Mouse (Mus musculus) urinary bladder, adult 18-20 months (tissue): ENCODE results near the gene Depdc7.

Source experiments
- DNase-seq, 2 experiments: peaks; one replicate each; pipeline ENCODE4 v3.0.0; 2022; ENCODE audit warnings: low spot score in 2 of 2, mixed read lengths in 2 of 2

The Depdc7 gene

DNA sequence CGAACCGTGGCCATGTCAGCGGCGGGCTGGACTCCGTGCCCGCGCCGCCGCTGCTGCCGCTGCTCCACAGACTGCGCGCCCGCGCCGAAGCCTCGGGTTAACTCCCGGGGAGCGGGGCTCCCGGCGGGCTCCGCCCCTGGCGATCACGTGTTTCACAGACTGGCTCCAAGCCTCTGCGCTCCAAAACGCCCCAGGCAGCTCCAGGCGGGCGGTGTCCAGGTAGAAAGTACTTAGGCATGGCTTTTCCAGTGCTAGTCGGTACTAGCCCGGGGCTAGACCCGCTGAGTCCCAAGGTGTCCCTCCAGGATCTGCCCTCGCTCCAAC lies at the start of gene Depdc7:
Depdc7 (minus strand) TSS at position 138 of the 324 bp plus-strand sequence.
- DNase-seq: peak; percentile 86 to 98

DNA sequence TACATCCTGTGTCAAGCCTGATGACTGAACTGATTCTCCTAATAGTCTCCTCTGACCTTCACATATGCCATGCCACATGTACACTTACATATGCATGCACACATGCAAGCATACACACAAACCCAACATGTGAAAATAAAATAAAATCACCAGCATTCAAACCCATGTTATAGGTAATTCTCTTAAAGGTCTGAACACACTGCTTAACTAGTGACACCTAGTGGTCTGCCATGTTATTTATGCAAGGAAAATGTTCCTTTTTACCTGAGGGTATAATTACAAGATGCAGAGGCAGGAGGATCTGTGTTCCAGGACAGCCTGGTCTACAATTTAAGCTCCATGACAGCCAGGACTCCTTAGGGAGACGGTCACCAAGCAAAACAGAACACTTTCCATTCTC lies 32.1 kb upstream of the Depdc7 start:
- no peak for DNase-seq

- DNase-seq: no peak
Observed at GRCm38 (mm10) chr2:104768697-104769096, 26.0 kb upstream of the Depdc7 start.

DNA sequence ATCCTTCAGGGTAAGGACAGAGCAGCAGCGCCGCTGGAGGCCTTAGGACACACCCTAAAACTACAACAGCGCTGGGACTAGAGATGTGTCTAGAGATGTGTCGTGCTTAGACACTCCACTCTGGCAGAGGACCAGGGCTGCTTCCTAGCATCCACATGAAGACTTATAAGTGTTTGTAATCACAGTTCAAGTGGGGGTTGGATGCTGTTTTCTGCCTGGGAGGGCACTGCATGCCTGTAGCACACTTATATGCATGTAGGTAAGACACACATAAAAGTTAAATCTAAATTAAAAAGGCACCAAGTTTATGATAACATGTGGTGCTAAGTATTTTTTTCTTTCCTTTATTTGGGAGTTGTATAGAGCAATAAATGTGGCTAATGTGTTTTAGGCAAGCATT lies 21.3 kb upstream of the Depdc7 start:
- no peak for DNase-seq

GRCm38 (mm10) chr2:104763134-104763703 lies 20.5 kb upstream of the Depdc7 start:
- no peak for DNase-seq

DNA sequence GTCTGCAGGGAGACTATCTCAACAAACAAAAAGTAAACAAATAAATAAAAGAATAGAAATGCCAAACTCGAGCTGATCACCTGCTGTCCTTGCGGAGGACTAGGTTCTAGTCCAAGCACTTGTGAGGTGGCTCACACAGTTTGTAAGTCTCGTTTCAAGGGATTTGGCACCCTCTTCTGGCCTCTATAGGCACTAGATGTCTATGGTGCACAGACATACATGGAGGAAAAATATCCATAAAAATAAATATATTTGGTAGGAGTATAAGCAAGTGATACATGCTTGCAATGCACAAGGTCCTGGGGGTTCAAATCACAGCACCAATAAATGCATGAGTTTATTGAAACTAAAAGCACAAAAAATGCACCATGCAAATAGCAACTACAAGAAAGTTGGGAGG lies 7.9 kb upstream of the Depdc7 start:
- no peak for DNase-seq

- no peak for DNase-seq
Observed at GRCm38 (mm10) chr2:104748652-104749183, 6.0 kb upstream of the Depdc7 start.

- no peak for DNase-seq
Observed at GRCm38 (mm10) chr2:104746251-104746650, 3.6 kb upstream of the Depdc7 start.

GRCm38 (mm10) chr2:104743971-104744370 lies 1.3 kb upstream of the Depdc7 start:
- no peak for DNase-seq

GRCm38 (mm10) chr2:104743160-104743559 lies 482 bp upstream of the Depdc7 start:
- no peak for DNase-seq

DNA sequence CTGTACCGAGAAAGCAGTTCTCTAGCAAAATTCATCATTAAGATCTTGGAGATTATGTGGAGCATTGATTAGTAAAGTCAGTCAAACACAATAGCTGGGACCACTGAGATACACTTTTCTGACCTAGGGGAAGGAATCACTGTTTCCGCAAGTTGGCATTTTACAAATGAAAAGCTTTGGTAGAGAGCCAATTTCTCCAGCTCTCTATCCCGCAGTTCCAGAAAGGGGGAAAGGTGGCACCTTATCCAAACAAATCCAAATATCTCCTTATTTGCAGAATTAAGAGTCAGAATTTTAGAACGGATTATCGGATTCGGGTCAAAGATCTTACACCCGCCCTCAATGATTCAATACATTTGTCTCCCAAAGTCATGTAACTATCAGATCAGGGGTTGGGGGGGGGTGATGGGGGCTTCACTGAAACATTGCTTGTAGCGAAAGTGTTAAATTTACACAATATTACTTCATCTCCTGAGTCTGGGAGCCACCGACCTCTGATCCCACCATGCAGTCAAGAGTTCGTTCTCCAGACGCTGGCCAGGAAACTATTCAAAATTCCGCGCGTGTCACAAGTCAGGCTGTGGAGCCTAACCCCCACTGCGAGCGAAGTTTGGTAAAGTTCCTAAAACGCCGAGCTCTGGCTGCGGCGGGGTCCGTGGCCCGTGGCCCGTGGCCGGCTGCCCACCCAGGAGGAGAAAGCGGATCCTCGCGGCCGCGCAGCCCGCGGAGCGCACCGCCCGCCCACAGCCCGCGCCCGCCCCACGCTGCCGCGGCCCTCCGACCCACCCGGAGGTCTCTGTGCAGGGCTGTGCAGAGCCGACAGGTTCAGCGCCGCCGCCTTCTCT lies 560 bp downstream of the Depdc7 start:
- no peak for DNase-seq

- no peak for DNase-seq
Observed at GRCm38 (mm10) chr2:104741015-104741758, 1.5 kb downstream of the Depdc7 start.

DNA sequence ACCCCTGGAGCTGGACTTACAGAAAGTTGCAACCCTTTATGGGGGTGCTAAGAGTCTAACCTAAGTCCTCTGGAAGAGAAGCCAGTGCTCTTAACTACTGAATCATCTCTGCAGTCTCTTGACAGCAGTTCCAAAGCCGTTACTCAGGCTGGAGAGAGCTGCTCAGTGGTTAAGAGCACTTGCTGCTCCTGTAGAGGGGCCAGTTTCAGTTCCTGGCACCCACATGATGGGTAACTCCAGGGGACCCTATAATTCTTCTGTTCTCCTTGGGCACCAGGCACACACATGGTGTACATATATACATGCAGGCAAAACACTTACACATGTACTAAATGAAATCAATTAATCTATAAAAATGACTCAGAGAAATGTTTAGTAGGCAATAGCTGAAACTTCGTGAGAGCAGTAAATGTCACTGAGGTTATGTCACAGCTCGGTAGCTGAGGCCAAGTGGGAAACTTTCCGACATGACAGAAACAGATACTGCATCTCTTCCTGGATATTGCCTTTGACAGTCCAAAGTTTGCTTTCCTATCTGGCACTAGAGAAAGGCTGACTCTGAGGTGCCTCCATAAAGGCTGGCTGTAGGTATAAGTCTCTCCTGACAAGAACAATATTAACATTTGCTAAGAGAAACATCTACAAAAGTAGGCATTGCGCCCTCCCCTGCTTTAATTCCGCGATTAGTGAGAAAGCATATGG lies 2.3 kb downstream of the Depdc7 start:
- DNase-seq: no peak

DNA sequence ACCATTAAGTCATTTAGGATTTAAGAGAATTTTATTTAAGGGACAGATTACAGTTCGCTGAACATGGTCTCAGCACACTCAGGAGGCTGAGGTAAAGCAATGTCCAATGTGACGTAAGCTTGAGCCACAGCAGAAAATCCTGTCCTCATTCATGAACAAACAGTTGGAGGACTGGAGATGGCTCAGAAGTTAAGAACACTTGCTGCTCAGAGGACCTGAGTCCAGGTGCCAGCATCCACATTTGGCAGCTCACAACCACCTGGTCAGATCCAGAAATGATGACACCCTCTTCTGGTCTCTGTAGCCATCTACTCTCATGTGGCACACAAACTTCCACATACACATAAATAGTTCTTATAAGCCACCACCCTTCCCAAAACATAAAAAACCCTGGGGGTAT lies 3.0 kb downstream of the Depdc7 start:
- DNase-seq: no peak

DNA sequence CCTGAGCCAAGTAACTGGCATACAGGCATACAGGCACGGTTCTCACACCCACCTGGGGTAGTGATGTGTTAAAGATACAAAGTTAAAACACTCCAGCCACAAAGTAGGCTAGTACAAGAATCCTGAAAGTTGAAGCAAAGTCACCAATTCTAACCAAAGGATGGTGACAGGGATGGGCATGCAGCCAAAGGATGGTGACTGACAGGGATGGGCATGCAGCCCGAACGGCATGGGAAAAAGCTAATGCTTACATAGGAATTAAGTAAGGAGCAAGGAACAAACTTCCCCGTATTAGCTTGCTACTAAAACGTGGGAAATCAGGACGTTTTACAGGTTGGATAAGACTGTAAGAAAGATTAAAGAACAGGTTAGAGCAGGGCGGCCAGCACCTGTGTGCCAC lies 6.4 kb downstream of the Depdc7 start:
- no peak for DNase-seq

DNA sequence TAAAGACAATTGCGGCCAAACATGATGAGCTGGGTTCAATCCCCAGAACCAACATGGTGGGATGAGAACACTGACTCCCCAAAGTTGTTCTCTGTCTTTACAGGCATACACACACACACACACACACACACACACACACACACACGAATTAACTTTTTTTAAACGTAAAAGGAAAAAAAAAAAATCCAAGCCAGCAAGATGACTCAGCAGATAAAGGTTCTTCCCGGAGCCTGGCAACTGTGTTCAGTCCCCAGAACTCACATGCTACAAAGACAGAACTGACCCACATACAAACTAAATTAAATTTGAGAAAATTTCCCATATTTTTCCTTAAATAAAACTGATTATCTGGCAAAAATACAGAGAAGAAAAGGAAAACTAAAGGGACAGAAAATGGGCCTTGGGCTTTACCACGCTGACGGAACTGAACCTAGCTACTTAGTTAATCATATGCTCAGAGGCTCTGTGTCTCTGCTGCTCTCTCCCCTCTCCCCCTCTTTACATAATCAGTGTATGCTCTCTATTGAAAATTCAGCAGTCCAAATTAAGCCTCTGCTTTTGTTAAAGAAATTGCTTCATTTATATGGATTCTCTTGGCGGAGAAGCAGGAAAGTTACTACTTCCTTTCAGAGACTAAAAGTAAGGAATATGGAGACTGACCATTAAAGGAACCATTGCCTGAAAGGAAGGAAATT lies 10.0 kb downstream of the Depdc7 start:
- DNase-seq: no peak

GRCm38 (mm10) chr2:104732033-104732444 lies 10.6 kb downstream of the Depdc7 start:
- DNase-seq: peak; percentile 34 to 59

DNA sequence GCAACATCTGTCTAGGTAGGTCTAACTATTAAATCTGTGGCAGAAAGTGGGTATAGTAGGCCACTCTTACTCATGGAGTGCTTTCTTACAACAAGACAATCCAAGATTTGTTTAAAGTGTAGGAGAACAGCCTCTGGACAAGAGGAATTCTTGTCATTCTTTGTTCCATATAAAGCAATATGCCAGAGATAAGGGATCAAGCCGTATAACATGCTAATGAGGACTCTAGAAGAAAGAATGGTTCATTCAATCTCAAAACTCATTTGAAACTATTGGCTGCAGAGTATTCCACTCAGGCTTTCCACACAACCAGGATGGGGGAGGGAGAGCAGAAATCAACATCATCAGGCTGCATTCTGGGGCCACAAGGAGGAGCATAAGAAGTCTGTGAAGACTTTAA lies 15.3 kb downstream of the Depdc7 start:
- no peak for DNase-seq

GRCm38 (mm10) chr2:104722021-104722420 lies 20.7 kb downstream of the Depdc7 start:
- DNase-seq: no peak

DNA sequence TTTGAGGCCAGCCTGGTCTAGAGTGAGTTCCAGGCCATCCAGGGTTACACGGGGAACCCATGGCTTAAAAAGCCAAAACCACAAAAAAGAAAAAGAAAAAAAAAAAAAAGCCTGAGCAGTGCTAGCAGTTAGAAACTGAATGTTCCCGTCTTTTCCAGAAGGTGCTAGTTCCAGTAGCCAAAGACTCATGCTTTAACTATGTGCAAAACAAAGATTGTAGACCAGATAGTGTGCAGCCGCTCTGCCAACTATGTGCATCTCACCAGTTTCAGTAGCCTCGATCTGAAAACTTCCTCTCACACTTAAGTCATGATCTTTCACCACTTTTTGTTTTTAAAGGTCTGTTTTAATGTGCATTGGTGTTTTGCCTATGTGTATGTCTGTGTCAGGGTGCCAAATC lies 24.9 kb downstream of the Depdc7 start:
- peak in 1 of 2 experiments; percentile 10 for DNase-seq

GRCm38 (mm10) chr2:104717231-104717735 lies 25.4 kb downstream of the Depdc7 start:
- DNase-seq: no peak
